Mouse (Mus musculus): ENCODE results near the gene Slc26a10. TPM values are rescaled to one million over a fixed set of nuclear protein-coding genes. Genes with fewer than 3 reads are reported as not detected.

The Slc26a10 gene
- polyA plus RNA-seq, 1 experiment from 2014 or later = 2.2 TPM

DNA sequence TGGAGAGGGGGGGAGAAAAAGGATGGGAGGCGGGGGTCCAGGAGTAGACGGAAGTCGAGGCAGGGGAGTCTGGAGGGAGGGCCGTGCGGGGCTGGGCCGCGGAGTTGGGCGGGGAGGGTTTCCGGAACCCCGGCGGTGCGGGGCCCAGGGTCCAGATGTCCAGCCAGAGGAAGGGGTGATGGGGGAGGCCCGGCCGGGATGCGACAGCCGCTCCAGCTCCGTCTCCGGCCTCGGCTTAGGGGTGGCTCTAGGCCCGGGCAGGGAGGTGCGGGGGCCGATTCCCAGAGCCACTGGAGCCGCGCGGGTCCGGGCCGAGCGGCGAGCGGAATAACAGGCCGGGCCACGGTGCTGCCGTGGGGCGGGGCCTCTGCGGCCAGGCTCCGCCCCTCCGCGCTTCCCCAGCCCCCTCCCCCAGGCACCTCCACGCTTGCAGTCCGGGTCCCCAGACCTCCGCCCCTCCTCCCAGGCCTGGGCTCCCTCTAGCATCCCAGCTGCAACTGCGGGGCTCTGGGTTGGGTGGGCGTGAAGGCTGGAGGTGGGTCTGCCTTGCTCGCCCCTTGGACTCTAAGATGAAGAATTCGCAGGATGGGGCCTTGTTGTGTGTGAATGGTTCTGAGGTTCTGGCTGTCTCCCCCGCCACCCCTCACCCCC is 8.1 kb upstream of the Slc26a10 start:
- Histone ChIP-seq H3K9ac (peak overlapping the region; percentile 94), H3K4me3 (replicated peaks) (peak overlapping the region; percentile 72), H3K9me3 (0 out of 2 replicates have a peak, but pooled peaks cover 3% of the 10 kb centered on the region), H3K36me3 (replicated peaks) (peaks cover 27% of the 10 kb centered on the region), H3K4me1 (peaks cover 60% of the 10 kb centered on the region), H3K4me2 (peak overlapping the region; percentile 99), H3K27me3 (peaks cover 4% of the 10 kb centered on the region; the same call in 1 of the 2 replicates), H3K27ac (peak overlapping the region; percentile 88)
- WGBS = 0% methylated on average over 26 of the region's 46 CpGs
- peak; percentile 86 for ATAC-seq (ENCODE audit: low FRiP score)

DNA sequence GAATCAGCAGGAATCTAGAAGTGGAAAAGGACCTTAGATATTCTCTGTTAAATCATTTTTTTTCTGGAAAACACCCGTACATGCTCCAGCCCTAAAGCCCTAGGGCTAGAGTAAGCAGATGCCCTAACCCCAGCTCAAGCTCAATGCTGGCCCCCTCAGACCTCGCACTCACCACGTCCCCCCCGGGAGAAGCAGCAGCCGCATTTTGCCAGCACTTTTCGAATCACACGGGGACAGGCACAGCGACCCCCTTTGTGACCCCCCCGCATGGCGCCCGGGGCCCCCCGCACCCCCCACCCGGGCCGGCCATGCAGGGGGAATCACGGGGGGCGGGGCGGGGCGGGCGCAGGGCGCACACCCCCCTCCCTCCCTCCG is 7.6 kb upstream of the Slc26a10 start:
- peak; percentile 15; the same call in 1 of the 2 replicates for ATAC-seq (ENCODE audit: low FRiP score)
- peaks cover 26% of the 10 kb centered on the region for H3K36me3 ChIP-seq (replicated peaks)
- peak overlapping the region; percentile 99 for H3K4me2 ChIP-seq
- H3K27me3 ChIP-seq = peaks cover 9% of the 10 kb centered on the region; the same call in 1 of the 2 replicates
- 1% methylated on average over 18 of the region's 21 CpGs for WGBS
- peak overlapping the region; percentile 94 for H3K9ac ChIP-seq
- H3K4me1 ChIP-seq = peaks cover 59% of the 10 kb centered on the region
- peak overlapping the region; percentile 88 for H3K27ac ChIP-seq
- H3K4me3 ChIP-seq (replicated peaks) = peak overlapping the region; percentile 72
- H3K9me3 ChIP-seq = 0 out of 2 replicates have a peak, but pooled peaks cover 3% of the 10 kb centered on the region

DNA sequence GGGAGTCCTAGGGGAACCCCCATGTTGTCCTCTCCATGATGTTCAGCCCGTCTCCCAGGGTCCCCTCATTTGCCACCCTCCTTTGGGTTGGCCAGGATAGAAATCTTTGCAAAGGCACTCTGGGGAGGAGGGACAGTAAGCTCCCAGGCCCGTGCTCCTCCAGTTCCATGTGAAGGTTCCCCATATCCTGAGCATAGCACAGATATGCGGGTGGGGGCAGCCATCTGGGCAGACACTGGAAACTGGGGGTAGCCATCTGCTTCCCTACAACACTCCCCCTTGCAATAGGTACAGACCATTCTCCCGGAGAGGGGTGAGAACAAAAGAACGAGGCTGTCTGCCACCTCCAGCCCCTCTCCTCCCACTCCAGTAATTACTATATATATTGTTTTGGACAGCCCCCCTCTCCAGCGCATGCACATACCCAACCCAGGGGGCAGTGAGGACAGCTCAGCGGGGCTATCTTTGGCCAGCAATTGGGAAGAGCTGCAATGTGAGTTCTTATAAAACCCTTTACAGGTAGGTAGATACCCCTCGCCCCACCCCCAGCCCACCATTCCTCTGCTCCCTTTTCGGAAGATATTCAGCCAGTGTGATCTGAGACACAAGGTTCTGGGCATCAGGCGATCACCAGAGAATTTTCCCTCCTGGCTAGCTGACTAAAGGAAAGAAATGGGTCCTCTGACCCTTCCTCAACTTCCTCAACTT is 7.1 kb upstream of the Slc26a10 start:
- ATAC-seq (ENCODE audit: low FRiP score) = peak; percentile 10; the same call in 1 of the 2 replicates
- Histone ChIP-seq H3K4me1 (peaks cover 54% of the 10 kb centered on the region), H3K9me3 (0 out of 2 replicates have a peak, but pooled peaks cover 3% of the 10 kb centered on the region), H3K9ac (peak overlapping the region; percentile 94; the same call in 1 of the 2 replicates), H3K4me2 (peak overlapping the region; percentile 99), H3K36me3 (replicated peaks) (peaks cover 25% of the 10 kb centered on the region), H3K27me3 (peaks cover 13% of the 10 kb centered on the region; the same call in 1 of the 2 replicates), H3K27ac (peak overlapping the region; percentile 88), H3K4me3 (replicated peaks) (peak overlapping the region; percentile 72)
- WGBS = 35% methylated on average over 10 of the region's 10 CpGs

DNA sequence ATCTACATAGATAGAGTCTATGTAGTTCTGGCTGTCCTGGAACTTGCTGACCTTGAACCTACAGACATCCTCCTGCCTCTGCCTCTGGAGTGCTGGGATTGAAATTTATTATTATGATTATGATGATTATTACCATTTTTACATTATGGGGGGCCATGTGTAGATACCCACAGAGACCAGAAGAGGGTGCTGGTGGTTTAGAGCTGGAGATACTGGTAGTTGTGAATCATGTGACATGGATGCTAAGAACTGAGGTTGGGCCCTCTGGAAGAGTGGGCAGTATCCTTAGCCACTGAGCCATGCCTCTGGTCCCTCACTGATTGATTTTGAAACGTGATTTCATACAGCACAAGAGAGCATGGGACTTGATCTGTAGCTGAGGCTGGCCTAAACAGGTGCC is 6.0 kb upstream of the Slc26a10 start:
- 0 out of 2 replicates have a peak, but pooled peaks cover 3% of the 10 kb centered on the region for H3K9me3 ChIP-seq
- H3K27ac ChIP-seq = no peak overlapping the region
- no peak overlapping the region for H3K4me2 ChIP-seq
- H3K36me3 ChIP-seq (replicated peaks) = peaks cover 19% of the 10 kb centered on the region
- H3K27me3 ChIP-seq = peaks cover 21% of the 10 kb centered on the region
- H3K4me3 ChIP-seq (replicated peaks) = no peak overlapping the region
- 73% methylated on average over 1 of the region's 1 CpGs for WGBS
- H3K4me1 ChIP-seq = peaks cover 53% of the 10 kb centered on the region
- H3K9ac ChIP-seq = no peak overlapping the region
- ATAC-seq (ENCODE audit: low FRiP score) = no peak

DNA sequence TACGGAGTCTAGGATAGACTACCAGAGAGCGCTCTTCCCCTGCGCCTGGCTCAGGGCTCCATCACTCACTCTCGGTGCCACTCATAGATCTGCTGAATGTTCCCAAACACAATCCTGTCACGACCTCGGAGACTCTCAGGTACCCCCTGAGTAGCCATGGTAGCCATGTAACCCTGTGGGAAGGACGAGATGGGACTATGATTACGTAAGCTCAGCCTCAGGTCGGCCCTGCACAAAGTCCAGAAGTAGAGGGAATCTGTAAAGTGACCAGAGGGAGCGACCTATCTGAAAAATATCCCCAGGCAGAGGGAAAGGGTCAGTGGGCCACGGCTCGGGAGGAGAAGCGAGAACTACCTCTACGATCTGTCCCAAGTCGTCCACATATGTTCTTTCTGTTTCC is 5.1 kb upstream of the Slc26a10 start:
- ATAC-seq (ENCODE audit: low FRiP score) = no peak
- 88% methylated on average over 15 of the region's 15 CpGs for WGBS
- H3K36me3 ChIP-seq (replicated peaks) = peaks cover 12% of the 10 kb centered on the region
- H3K4me2 ChIP-seq = no peak overlapping the region
- peaks cover 30% of the 10 kb centered on the region for H3K27me3 ChIP-seq
- H3K27ac ChIP-seq = no peak overlapping the region
- H3K9me3 ChIP-seq = 0 out of 2 replicates have a peak, but pooled peaks cover 3% of the 10 kb centered on the region
- H3K4me3 ChIP-seq (replicated peaks) = no peak overlapping the region
- peaks cover 50% of the 10 kb centered on the region for H3K4me1 ChIP-seq
- H3K9ac ChIP-seq = no peak overlapping the region

DNA sequence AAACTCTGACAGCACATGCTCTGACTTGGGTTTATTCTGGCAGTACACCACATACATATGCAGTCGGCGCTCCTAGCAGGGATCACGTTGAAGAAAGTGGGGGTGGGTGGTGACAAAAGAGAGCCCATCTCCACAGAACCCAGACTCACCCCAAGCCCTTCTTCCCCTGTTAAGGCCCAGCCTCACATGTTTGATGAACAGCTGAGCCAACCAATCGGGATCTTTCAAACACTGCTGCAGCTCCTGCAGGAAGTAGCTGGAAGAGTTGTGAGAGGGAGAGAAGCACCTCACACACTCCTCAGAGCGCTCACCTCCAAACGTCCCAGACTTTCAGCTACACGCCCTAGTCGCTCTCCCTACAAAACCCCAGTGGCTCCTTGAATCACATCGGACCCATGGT is 4.7 kb upstream of the Slc26a10 start:
- Histone ChIP-seq H3K36me3 (replicated peaks) (peaks cover 12% of the 10 kb centered on the region), H3K4me2 (no peak overlapping the region), H3K27ac (no peak overlapping the region), H3K9me3 (0 out of 2 replicates have a peak, but pooled peaks cover 3% of the 10 kb centered on the region), H3K9ac (no peak overlapping the region), H3K27me3 (peaks cover 34% of the 10 kb centered on the region), H3K4me3 (replicated peaks) (no peak overlapping the region), H3K4me1 (peaks cover 50% of the 10 kb centered on the region)
- 77% methylated on average over 9 of the region's 9 CpGs for WGBS
- no peak for ATAC-seq (ENCODE audit: low FRiP score)

DNA sequence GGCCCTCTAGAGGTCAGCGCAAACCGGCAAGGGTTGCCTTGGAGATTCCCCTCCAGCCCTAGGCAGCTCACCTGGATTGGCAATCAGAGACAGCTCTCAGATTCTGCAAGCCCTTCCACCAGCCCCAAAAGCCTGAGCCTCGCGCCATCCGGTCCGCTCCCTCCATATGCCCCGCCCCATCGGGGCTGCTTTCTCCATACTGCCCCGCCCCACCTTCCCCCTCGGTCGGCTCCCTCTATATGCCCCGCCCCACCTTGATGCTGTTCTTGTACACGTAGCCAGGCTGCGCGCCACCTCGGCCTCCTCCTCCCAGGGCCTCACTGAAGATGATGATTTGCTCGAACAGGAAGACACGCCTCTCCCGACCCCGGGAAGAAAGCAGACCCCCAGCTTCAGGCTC is 3.3 kb upstream of the Slc26a10 start:
- Histone ChIP-seq H3K9ac (peak overlapping the region; percentile 33; the same call in 1 of the 2 replicates), H3K27ac (no peak overlapping the region), H3K4me3 (replicated peaks) (peak overlapping the region; percentile 10; the same call in 1 of the 2 replicates), H3K4me2 (peak overlapping the region; percentile 39), H3K4me1 (peaks cover 43% of the 10 kb centered on the region), H3K27me3 (peaks cover 48% of the 10 kb centered on the region), H3K9me3 (0 out of 2 replicates have a peak, but pooled peaks cover 3% of the 10 kb centered on the region), H3K36me3 (replicated peaks) (peaks cover 12% of the 10 kb centered on the region)
- ATAC-seq (ENCODE audit: low FRiP score) = no peak
- 7% methylated on average over 20 of the region's 20 CpGs for WGBS

DNA sequence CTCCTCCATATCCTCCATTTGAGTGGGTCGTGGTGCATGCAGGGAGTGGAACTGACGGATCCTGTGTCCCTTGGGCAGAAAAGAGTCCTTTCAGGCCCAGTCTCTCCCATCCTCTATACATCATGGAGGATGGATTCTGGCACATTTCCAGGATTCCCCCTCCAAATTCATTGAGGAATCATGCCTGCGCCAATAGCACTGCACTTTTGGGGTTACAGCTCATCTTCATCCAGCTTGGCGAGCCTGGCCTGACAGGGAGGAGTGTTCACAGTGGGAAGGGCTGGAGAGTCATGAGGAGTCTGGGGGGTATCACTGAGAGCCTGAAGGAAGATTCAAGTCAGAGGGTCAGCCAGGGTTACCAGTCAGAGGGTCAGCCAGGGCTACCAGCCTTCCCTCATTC is 2.2 kb upstream of the Slc26a10 start:
- H3K4me3 ChIP-seq (replicated peaks) = no peak overlapping the region
- no peak for ATAC-seq (ENCODE audit: low FRiP score)
- no peak overlapping the region for H3K27ac ChIP-seq
- H3K9me3 ChIP-seq = 0 out of 2 replicates have a peak, but pooled peaks cover 3% of the 10 kb centered on the region
- H3K4me1 ChIP-seq = peaks cover 45% of the 10 kb centered on the region
- H3K27me3 ChIP-seq = peaks cover 59% of the 10 kb centered on the region
- peaks cover 12% of the 10 kb centered on the region for H3K36me3 ChIP-seq (replicated peaks)
- WGBS = 89% methylated on average over 4 of the region's 4 CpGs
- no peak overlapping the region for H3K4me2 ChIP-seq
- no peak overlapping the region for H3K9ac ChIP-seq

DNA sequence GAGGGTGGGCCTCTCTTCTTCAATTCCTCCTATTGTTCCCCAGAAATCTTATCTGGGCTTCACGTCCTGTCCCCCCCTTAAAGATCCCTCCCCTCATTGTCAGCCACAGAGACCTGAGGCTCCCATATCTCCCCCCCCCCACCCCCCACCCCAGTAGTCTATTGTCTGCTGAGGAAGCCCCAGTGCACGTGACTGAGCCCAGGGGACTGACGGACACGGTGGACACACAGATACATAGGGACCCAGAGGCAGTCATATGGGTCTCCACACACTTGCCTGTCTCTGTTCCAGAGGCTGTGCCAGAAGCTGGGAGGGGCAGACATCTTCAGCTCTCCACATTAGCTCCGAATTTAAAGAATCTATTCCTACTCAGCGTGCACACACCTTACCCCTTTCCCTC is 1.1 kb upstream of the Slc26a10 start:
- H3K9me3 ChIP-seq = no peaks in the 10 kb centered on the region
- WGBS = 70% methylated on average over 6 of the region's 6 CpGs
- no peak overlapping the region for H3K9ac ChIP-seq
- H3K4me2 ChIP-seq = no peak overlapping the region
- H3K4me3 ChIP-seq (replicated peaks) = no peak overlapping the region
- H3K36me3 ChIP-seq (replicated peaks) = peaks cover 9% of the 10 kb centered on the region
- no peak for ATAC-seq (ENCODE audit: low FRiP score)
- H3K27ac ChIP-seq = no peak overlapping the region
- H3K4me1 ChIP-seq = peaks cover 41% of the 10 kb centered on the region
- H3K27me3 ChIP-seq = peaks cover 70% of the 10 kb centered on the region

DNA sequence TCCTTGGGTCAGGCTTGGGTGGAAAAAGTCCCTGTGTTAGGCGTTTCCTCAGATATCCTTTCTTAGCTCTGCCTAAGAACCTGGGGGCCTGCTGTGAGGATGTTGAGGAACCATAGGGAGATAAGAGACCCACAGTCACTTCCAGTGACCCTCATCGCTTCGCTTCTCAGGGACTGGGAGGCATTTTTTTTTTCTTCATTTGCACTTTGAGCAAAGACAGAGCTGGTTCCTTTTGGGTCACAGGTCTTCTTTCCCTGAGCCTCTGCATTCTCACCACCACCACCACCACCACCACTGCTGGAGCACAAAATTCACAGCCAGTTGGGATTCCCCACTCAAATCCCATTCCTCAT is 226 bp upstream of the Slc26a10 start:
- H3K27me3 ChIP-seq = peaks cover 78% of the 10 kb centered on the region
- 4% methylated on average over 3 of the region's 3 CpGs for WGBS
- H3K9me3 ChIP-seq = no peaks in the 10 kb centered on the region
- H3K4me1 ChIP-seq = peaks cover 41% of the 10 kb centered on the region
- ATAC-seq (ENCODE audit: low FRiP score) = no peak
- no peak overlapping the region for H3K4me2 ChIP-seq
- no peak overlapping the region for H3K9ac ChIP-seq
- no peak overlapping the region; the same call in 1 of the 2 replicates for H3K4me3 ChIP-seq (replicated peaks)
- no peak overlapping the region for H3K27ac ChIP-seq
- H3K36me3 ChIP-seq (replicated peaks) = peaks cover 7% of the 10 kb centered on the region; the same call in 1 of the 2 replicates

DNA sequence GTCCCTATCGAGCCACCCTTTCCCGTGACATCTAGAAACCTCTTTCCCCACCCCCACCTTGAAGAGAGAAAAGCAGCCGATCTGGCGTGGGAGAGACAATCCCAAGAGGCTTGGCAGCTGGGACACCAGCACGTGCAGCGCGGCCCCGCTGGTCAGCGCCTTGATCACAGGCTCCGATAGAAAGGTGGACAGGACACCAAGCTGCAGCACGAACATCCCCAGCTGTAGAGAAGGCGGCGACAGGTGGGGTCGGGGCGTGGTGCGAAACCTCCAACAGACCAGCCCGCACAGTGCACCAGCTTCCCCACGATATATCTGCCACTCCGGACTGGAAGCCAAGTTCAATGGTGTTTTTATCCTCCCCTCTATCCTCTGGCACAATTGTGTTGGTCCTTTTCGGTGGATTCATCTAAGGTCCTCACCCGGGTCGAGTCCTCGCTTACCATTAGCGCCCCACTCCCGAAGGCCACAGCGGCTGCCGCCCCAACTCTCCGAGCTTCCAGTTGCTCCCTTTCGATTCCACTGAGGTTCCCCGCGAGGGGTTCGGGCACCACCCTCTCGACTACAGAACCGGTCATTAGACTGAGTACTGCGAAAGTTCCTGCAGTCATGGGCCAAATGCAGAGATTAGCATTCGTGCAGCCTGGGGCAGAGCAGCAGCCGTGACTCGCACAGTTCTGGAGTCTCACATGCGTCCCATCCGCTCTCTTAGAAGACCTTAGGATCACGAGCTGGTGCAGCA is 2.0 kb downstream of the Slc26a10 start:
- peaks cover 7% of the 10 kb centered on the region; the same call in 1 of the 2 replicates for H3K36me3 ChIP-seq (replicated peaks)
- H3K9me3 ChIP-seq = no peaks in the 10 kb centered on the region
- H3K27me3 ChIP-seq = peaks cover 73% of the 10 kb centered on the region
- ATAC-seq (ENCODE audit: low FRiP score) = no peak
- WGBS = 4% methylated on average over 41 of the region's 41 CpGs
- H3K4me1 ChIP-seq = peaks cover 25% of the 10 kb centered on the region
- peak overlapping the region; percentile 17; the same call in 1 of the 2 replicates for H3K9ac ChIP-seq
- peak overlapping the region; percentile 27 for H3K4me3 ChIP-seq (replicated peaks)
- no peak overlapping the region for H3K27ac ChIP-seq
- H3K4me2 ChIP-seq = peak overlapping the region; percentile 51

DNA sequence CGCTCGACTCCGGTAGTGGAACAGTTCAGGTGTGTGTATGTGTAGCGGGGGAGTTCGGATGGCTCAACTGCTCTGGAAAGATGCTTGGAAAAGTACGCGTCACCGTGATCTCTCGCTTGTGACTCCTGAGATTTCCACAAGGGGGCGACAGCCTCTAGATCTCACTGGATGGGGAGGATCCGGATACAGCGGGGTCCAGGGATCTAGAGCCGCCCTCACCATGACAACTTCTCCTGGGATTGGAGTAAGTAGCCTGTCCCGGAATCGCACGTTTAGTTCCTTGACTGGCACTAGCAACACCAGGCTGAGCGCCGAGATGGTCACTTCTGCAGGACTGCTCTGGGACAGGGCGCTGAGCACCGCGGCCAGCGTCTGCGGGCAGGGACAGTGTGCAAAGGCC is 2.7 kb downstream of the Slc26a10 start:
- H3K36me3 ChIP-seq (replicated peaks) = 0 out of 2 replicates have a peak, but pooled peaks cover 3% of the 10 kb centered on the region
- peak; percentile 60 for ATAC-seq (ENCODE audit: low FRiP score)
- peak overlapping the region; percentile 27 for H3K4me3 ChIP-seq (replicated peaks)
- no peak overlapping the region for H3K9ac ChIP-seq
- H3K4me1 ChIP-seq = peaks cover 25% of the 10 kb centered on the region
- H3K4me2 ChIP-seq = peak overlapping the region; percentile 51
- under 1% methylated on average over 23 of the region's 23 CpGs for WGBS
- no peaks in the 10 kb centered on the region for H3K9me3 ChIP-seq
- no peak overlapping the region for H3K27ac ChIP-seq
- H3K27me3 ChIP-seq = peaks cover 73% of the 10 kb centered on the region

All from forebrain, embryonic 12.5 days (tissue).